Mouse (Mus musculus) ovary, postnatal 14 days (tissue): ENCODE measurements around the gene Chsy1.

ENCODE experiments used
- DNase-seq: peaks from one replicate; pipeline ENCODE4 v3.0.0; 2022; ENCODE audit warnings: low spot score

Chsy1 gene

DNA sequence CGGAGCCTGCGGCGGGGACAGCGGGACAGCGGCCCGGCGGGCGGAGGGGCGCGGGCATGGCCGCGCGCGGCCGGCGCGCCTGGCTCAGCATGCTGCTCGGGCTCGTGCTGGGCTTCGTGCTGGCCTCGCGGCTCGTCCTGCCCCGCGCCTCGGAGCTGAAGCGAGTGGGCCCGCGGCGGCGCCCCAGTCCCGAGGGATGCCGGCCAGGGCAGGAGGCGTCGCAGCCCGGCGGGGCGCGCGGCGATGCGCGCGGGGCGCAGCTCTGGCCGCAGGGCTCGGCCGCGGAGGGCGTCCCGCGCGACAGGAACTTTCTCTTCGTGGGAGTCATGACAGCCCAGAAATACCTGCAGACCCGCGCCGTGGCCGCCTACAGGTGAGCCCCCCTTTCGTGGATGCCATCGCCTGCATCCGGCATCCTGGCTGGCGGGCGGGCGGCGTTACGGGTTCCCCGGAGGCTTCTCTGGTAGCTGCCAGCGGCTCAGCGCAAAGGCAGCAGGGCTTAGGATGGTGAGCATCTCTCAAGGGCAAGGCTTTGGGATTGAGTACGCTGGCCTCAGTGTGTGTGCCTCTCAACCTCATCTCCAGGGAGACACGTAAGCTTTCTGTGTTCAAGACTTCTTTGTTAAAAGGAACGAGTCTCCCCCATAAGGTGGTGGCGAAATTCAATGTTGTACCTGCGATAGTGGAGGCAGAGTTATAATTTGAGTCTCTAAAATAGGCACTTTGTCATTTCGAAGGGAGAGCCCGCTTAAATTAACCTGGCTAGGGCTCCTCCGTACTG lies 730 bp downstream of the Chsy1 start:
- DNase-seq, result peak; percentile 15

DNA sequence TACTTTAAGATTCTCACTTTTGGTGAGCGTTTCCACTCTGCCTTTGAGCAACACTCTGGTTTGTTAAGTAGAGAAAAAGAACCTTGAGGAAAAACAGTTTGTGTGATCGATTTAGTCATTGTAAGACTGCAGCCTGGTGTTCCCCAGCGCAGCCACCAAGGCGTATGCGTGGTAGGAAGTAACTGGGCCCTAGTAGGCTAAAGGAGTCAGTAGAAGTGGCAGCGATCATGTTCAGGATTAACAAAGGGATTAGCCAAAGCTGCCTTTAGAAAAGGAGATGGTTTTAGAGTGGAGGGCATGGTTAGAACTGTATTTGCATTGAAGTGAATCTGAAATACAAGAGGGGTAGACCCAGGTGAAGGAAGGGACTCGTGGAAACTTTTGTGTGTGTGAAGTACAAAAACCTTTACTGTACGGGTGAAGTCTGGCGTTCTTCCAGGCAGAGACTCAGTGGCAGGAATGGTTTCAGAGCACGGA lies 1.4 kb downstream of the Chsy1 start:
- DNase-seq, result no peak

DNA sequence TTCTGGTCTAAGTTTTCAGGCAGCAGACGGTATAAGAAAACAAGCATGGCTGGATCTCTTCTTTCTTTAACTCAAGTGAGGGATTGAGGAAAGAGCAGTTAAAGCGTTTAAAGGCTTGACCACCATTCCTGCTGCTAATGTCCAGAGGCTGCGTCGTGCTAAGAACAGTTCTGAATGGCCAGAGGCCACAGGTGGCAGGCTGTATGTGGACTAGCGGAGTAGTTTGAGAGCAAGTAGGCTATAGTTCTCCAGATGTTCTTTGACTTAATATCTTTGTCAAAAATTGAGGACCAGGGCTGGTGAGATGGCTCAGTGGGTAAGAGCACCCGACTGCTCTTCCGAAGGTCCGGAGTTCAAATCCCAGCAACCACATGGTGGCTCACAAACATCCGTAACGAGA lies 1.9 kb downstream of the Chsy1 start:
- DNase-seq, result no peak

DNA sequence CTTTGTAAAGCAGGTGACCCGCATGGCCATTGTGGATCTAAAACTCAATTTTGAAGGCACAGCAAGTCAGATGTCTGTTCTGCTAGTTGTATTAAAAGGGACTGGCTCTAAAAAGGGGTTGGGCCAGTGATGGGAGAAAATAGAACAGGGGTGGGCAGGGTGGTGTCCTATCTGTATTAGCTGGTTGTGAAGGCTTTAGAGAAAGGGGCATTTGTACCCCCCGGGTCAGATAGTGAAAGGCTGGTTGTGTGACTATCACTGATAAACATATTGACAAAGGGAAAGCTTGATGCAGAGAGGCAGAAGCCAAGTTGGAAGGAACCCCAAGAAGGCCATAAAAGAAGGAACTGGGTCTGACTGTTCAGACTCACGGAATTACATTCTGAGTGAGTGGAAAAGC lies 4.2 kb downstream of the Chsy1 start:
- DNase-seq, result no peak

DNA sequence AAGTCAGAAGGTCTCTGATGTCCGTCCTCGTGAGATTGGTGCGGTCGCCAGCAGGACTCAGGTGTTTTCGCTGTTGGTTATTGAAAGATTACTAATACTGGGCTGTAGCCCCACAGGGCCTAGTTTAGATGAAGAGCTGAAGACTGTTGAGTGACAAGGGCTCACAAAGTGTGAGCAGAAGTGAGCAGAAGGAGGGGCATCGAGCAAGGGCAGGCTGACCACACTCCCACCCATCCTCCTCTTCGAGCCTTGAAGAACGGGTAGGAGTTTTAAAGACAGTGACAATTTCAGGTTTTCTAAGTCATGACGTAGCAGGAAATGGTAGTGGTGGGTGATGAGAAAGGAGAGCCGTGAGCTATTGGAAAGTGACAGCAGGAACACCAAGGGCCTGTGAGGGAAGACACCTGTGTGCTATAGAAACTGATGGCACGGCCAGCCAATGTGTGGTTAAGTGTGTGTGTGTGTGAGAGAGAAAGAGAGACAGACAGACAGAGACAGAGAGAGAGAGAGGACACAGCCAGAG lies 6.6 kb downstream of the Chsy1 start:
- no peak for DNase-seq

DNA sequence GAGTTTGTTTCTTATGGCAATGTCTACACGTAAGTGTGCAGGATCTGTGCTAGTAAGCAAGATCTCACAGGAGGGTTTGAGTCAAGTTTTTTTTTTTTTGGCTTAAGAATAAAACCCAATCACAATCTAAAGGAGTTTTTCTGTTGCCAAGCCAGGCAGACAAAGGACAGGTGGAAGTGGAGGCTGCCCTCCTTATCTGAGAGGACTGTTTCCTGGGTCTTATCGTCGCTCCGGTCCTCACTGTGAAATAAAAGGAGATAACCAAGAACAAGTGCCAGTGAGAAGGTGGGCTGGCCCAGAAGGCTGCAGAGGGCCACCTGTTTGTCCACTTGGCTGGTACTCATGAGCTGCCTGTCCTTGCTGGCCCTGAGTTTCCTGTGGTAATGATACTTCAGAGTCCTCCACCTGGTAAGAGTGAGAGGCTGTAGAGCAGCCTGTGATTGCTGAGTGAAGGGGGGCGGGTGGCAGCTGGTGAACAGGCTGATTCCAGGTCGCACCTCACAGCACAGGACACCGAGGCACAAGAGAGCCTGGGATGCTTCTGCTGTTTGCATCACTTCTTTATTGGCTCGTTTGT lies 7.7 kb downstream of the Chsy1 start:
- no peak for DNase-seq

DNA sequence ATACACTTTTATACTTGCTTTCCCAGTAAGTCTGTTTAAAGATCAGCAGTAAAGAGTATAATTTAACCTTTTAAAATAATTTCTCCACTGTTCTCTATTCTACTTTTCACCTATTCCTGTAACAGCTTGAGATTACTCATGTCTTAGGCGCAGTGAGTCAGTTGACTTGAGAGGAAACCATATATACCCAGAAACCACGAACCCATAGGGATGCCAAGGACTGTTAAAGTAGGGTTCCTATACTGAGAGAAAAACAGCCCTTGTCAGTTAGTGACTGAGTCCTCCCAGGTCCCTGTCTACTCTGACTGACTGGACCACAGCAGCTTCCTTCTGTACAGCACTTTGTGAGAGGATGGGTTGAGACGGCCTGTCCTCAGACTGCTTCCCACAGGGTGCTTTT lies 8.7 kb downstream of the Chsy1 start:
- no peak for DNase-seq

DNA sequence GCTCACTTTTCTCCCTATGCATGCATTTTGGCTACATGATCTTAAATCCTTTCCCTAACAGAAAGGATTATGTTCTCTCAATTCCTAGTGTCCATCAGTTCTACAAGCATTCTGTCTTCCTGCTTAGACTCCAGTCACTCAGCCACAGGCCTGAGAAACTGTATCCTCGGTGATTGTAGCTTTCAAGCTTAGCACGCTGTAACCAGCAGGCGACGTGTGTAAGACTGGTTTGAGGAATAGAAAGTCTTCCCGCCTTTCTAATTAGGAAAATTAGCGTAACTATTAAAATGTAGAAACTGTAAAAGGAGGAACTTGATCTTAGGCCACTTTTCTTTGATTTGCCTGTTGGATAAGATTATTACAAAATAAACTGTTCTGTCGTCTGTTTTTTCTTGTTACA lies 9.5 kb downstream of the Chsy1 start:
- no peak for DNase-seq

DNA sequence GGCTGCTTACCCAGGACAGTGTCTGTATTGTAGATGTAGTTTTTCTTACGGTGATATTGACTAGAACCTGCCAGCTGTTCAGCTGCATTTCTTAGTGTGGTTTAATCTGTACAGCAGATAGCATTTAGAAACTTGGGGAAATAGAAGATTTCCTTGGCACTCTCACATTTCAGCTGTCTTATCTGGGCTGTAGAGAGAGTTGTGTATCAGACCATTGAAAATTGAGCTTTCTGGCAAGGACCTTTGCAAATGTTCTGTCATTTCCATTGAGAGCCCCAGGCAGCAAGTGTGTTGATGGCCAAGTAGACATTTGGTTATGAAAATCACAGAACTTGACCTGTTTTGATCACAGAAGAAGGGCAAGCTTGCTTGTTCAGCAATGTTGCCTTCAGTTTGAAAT lies 10.8 kb downstream of the Chsy1 start:
- no peak for DNase-seq

DNA sequence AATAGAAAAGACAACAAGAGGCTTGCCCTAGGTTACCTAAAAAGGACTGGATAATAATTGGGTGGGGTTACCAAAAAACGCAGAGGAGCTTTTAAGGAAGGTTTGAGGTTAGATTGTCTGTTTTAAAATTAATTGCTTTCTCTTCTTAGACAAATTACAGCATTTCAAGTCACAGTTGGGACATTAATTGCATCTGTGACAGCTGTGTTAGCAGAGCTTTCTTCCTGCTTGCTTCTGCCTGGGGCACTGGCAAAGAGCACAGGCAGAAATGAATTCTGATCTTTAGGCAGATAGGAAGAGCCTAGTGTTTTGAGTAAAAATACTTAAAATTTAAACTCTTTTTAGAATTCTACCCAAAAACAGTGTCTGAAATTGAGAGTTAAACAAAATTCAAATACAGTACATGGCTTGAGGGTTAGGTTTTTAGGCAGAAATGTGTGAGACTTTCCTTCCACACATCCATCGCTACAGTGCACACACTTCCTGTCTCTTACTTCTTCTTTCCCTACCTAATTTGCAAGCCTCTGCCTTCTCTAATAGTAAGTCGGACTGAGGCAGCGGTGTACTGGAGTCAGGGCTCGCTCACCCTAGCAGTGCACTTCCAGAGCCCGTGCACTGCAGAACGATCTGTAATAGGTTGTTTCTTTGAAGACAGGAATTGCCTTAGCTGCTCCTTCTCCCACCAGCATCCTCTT lies 11.5 kb downstream of the Chsy1 start:
- no peak for DNase-seq

DNA sequence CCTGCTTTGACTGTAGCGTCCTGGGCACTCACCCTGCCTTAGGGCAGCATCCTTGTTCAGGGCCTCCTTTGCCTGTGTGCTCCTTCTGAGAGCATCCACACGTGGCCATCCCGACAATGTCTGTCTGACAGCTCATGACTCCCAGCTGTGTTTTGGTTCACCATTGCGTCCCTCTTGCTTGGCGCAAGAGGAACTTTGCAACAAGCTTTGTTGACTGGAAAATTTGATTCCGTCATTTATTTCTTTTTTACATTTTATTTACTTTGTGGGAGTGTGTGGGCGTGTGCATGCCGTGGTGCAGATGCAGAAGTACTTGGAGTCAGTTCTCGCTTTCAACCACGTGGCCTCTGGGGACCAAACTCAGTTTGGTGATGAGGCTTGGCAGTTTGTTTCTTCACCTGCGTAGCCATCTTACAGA lies 15.2 kb downstream of the Chsy1 start:
- DNase-seq, result no peak

DNA sequence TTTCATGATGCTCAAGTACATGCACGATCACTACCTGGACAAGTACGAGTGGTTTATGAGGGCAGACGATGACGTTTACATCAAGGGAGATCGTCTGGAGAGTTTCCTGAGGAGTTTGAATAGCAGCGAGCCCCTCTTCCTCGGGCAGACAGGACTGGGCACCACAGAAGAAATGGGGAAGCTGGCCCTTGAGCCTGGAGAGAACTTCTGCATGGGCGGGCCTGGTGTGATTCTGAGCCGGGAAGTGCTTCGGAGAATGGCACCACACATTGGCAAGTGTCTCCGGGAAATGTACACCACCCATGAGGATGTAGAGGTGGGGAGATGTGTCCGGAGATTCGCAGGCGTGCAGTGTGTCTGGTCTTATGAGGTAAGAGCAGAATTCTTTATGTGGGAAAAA lies 16.1 kb downstream of the Chsy1 start:
- DNase-seq, result no peak

DNA sequence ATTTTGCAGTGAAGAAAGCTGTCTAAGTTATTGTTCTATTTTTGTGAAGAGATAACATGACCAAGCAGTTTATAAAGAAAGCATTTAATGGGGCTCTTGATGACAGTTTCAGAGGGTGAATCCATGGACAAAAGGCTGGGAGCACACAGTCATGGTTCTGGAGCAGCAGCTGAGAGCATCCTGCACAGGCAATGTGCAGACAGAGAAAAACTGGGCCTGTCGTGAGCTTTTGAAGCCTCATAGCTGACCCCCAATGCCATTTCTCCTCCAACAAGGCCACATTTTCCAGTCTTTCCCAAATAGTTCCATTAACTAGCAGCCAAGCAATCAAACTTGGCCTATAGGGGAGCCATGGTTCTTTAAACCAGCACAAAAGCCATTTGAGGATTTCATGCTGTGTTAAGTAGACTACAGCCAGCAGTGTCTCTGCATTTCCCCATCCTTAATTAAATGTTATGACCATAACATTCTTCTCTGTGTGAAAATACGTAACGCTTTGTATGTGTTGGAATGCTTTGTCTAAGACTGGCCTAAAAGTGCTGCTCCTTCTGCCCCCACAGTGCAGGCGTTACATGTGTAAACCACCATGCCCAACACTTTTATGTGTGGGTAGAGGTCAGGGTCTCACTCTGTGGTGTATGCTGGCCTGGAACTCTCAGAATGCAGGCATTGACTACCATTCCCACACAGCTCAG lies 18.8 kb downstream of the Chsy1 start:
- DNase-seq, result no peak

DNA sequence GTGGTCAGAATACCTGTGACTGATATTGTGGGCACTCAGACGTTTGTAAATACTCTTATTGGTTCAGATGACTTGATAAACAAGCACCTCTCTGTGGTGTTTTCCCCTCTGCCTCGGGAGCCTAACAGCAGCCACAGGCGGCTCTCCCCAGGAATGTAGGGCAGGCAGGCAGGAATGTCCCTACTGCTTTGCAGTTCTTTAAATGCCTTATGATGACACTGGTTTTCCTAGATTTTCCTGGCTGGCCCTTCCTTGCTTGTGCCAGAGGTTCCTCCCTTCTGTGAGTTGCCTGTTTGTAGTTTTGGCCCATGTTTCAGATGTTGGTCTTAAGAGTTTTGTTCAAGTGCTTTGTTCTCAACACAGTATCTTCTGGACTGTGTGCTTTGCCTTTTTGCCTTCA lies 19.5 kb downstream of the Chsy1 start:
- no peak for DNase-seq

DNA sequence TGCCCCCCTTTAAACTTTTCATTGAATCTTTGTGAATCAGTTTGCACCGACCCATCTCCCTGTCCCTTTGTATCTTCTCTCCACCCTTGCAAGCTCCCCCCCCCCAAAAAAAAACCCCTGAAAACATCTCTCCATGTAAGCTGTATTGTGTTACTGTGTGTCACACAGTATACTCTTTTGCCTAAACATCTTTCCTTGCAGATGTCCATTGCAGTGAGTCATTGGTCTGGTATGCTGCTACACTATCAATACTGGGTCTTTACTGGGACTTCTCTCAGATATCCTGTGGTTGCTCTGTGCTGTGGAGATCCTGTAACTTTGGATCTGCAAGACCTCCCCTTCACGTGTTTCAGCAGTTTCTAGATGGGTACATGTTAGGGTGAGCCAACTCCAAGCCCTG lies 21.0 kb downstream of the Chsy1 start:
- no peak for DNase-seq

DNA sequence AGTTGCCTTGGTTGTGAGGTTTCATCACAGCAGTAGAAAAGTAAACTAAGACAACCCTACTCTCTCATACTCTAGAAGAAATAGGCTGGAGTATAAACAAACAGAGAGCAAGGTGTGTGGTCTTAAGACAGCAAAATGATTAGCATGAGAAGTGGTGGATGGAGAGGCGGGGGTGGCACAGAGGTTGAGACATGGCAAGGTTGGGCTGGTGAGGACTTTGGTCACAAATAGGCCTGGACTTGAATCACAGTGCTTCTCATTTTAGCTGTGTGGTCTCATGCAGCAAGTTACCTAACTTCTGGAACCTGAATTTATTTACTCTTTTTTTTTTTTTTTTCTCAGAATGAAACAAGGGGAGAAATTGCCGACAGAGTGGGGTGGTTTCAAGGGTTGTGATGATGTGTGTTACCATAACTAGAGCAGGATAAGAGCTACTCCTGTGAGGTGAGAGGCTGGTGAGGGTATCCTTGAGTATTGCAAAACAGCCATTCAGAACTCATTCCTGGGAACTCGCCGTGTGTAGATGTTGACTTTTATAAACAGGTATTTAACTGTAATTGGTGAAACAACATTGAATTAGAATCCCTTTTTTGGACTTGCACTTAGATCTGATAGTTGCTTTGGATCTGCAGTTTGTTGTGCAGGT lies 22.6 kb downstream of the Chsy1 start:
- DNase-seq, result no peak

DNA sequence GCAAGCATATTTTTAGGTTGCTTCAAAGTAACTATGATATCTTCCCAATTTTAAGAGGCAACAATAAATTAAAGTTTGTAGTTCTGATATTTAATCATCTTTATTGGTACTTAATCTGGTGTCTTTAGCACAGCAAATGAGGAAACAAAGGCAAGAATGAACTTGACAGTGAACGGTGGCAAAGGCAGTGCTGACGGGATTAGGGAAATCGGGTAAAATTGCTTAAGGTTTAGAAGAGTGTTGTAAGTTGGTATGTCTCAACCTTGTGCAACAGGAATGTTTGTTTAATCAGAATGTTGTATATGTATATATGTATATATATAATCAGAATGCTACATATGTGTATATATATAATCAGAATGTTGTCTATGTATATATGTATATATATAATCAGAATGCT lies 24.8 kb downstream of the Chsy1 start:
- DNase-seq, result no peak

DNA sequence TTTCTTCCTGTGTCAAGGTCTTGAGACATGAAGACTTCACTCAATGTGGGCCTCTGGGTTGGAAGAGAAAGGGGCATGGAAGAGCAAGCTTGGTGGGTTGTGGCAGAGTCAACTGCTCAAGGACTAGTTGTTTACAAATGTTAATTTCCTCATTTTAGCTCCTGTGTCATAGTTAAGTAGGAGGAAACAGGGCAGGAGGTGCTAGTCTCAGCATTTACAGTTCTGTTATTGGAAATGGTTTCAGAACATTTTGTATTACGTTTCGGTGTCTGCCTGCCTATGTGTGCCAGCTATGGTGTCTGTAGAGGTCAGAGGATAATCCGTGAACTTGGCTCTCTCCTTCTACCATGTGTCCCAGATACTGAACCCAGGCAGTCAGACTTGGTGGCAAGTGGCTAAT lies 26.3 kb downstream of the Chsy1 start:
- DNase-seq, result no peak

DNA sequence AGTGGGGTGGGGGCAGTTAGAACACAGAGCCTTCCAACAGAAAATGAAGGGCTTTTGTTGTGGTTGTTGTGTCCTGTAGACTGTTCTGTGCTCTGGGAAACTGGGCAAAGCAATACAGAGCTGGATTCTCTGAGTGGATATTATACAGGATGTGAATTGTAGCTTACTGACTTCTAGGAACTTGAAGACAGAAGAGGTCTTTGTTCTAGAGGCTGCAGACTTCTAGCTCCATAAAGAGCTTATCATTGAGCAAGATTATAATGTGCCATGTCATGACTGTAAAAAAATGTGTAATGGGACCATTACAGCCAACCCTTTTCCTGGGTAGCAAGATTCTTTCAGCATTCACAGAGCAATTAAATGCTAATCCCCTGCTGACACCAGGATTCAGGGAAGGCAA lies 26.9 kb downstream of the Chsy1 start:
- no peak for DNase-seq

DNA sequence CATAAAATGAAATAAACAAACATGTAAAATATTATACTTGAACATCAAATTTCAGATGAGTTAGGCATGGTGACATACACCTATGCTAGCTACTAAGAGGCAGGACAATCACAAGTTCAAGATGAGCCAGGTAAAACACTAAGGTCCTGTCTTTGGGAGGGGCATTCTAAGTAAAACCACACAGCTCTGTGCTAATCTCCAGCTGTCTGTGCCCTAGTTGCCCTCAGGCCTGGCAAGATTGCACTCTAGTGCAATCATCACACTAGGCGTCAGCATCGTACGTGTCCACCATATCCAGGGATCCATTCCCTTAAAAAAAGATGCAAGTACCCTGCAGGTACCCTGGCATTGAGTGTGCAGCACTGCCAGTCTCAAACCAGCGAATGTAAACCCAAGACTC lies 28.0 kb downstream of the Chsy1 start:
- no peak for DNase-seq

DNA sequence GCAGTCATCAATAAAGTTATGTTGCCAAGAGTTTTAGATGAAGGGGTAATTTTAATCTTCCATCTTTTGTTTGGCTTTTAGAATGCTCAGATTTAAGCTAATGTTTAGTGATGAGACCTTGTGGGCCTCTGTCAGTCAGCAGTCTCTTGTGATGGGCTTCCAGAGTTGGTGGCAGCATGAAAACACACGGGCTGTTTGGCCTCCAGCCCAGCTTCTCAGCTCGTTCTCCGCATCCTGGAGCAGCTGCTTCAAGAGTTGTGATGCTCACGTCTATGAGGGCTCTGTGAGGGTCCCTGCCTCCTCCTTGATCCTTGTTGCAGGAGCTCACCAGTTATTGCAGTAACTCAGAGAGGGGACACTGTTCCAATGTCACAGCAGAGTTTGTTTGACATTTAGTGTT lies 29.0 kb downstream of the Chsy1 start:
- no peak for DNase-seq

DNA sequence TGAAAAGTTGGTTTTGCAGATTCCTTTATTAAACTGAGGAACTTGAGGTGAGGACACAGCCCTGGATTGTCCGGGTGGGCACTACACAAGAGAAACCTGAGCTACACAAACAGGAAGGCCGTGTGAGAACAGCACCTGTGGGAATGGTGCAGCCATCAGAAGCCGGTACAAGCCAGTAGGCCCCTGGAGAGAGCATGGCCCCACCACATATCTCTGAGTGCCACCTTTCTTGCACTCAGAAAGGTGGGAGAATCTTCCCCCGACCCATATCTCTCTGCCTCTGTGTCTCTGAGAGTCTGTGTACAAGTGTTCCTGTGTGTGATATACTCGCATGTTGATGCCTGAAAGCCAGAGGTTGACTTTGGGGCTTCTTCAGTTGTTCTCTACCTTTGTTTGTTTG lies 29.6 kb downstream of the Chsy1 start:
- DNase-seq, result no peak
